Mouse (Mus musculus) bone marrow macrophage, adult 2 months (primary cell): Measurements from ENCODE around the gene Cnot2.
"Not testable (repeated sequence)": the region's sequence is repeated elsewhere in the genome, so short reads cannot be mapped to it uniquely, and the experiment has no call there.

Source experiments
- CTCF ChIP-seq: IDR thresholded peaks from 2 replicates; pipeline ENCODE4 v1.5.1; 2012; ENCODE audit warnings: low read depth, mild to moderate bottlenecking, low read length, moderate library complexity
- POLR2A ChIP-seq: IDR thresholded peaks from 2 replicates; pipeline ENCODE4 v1.6.1; 2012; ENCODE audit warnings: mild to moderate bottlenecking, low read depth, low read length, borderline replicate concordance

GRCm38 (mm10) chr10:116613250-116613649, 31.9 kb upstream of the Cnot2 start:
- not testable (repeated sequence) for TF ChIP-seq CTCF, POLR2A
